In the genomic region with DNA sequence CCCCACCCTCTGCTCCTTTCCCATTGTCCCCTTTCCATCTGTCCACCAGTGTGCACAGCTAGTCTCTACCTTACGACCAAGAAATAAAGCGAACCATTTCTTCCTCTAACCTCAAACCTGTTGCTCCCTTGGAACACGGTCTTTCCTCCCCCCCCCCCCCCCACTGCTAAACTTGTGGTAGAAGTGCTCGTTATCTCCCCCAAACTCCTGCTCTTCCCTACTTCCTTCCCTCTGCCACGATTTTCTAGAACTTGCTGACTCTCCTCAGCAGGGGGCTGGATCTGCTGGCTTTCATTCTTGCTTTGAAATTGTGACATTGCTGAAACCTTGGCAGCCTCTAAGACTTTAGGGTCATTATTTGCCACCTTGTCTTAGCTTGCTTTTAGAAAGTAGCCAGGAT, we compare ENCODE assay signal across 23 mouse cellular contexts.
A peak's percentile ranks its signal among the peaks of the same experiment; 100 is the strongest.
DNase-seq lines count a peak whose midpoint lies in the region; ATAC-seq and TF ChIP-seq lines count a peak whose summit lies in the region.
"Had no signal": no experiment of that assay in that cellular context is flagged by ENCODE, and none has a peak within 500 bp of the region (broad histone marks: within the 10 kb centered on the region; RNA-seq: fewer than 3 reads in every experiment).

No protein-coding gene starts in this region.

- H3K27ac ChIP-seq in liver, postnatal 0 days (ENCODE audit: low read depth) = no peak overlapping the region
- H3K27ac ChIP-seq: embryonic facial prominence, embryonic 13.5 days; forebrain, embryonic 12.5 days; heart, embryonic 13.5 days; hindbrain, embryonic 12.5 days had no signal

- H3K4me1 ChIP-seq in megakaryocyte, embryonic 14.5 days = peaks cover 89% of the 10 kb centered on the region
- no peaks in the 10 kb centered on the region for H3K4me1 ChIP-seq in liver, postnatal 0 days (ENCODE audit: insufficient read depth)
- H3K4me1 ChIP-seq: embryonic facial prominence, embryonic 13.5 days; forebrain, embryonic 12.5 days; heart, embryonic 13.5 days; hindbrain, embryonic 12.5 days had no signal

- TF ChIP-seq EP300 in liver, postnatal 0 days (IDR thresholded peaks at IDR 0.05; ENCODE audit: low read depth) = peak; percentile 49

- no peak overlapping the region for H3K4me2 ChIP-seq in liver, postnatal 0 days (ENCODE audit: low read depth, low read length)
- H3K4me2 ChIP-seq: embryonic facial prominence, embryonic 13.5 days; forebrain, embryonic 12.5 days; heart, embryonic 13.5 days; hindbrain, embryonic 12.5 days had no signal

- no peak overlapping the region for H3K9ac ChIP-seq in liver, postnatal 0 days (replicated peaks)
- H3K9ac ChIP-seq: embryonic facial prominence, embryonic 13.5 days; forebrain, embryonic 12.5 days; heart, embryonic 13.5 days; hindbrain, embryonic 12.5 days had no signal

- H3K9me3 ChIP-seq in megakaryocyte, embryonic 14.5 days = peaks cover 13% of the 10 kb centered on the region
- H3K9me3 ChIP-seq in liver, postnatal 0 days (ENCODE audit: low read length) = no peaks in the 10 kb centered on the region
- H3K9me3 ChIP-seq: embryonic facial prominence, embryonic 13.5 days; forebrain, embryonic 12.5 days; heart, embryonic 13.5 days; hindbrain, embryonic 12.5 days had no signal

- 0 out of 2 replicates have a peak, but pooled peaks have one; percentile 4 for TF ChIP-seq CTCF in liver, postnatal 0 days (IDR thresholded peaks at IDR 0.05; ENCODE audit: low read depth)

- ATAC-seq in megakaryocyte, adult 5-6 weeks (ENCODE audit: poor library complexity, severe bottlenecking) = no peak
- ATAC-seq in common myeloid progenitor, adult 5-6 weeks (replicated peaks; ENCODE audit: low read depth, poor library complexity, severe bottlenecking) = peak; percentile 78
- no peak for ATAC-seq in liver, postnatal 0 days
- ATAC-seq: activated CD4-positive, CD25-positive, alpha-beta regulatory T cell, adult 4 months; forebrain, embryonic 16.5 days; hindbrain, embryonic 16.5 days; inflammation-experienced regulatory T-cells, adult 6 months; Patski had no signal

- H3K36me3 ChIP-seq in megakaryocyte, embryonic 14.5 days (replicated peaks; ENCODE audit: low read length) = peaks cover 19% of the 10 kb centered on the region
- H3K36me3 ChIP-seq in liver, postnatal 0 days (replicated peaks; ENCODE audit: insufficient read depth, low read length) = no peaks in the 10 kb centered on the region
- H3K36me3 ChIP-seq: embryonic facial prominence, embryonic 13.5 days; forebrain, embryonic 12.5 days; G1E; heart, embryonic 13.5 days; hindbrain, embryonic 12.5 days had no signal

- H3K4me3 ChIP-seq in megakaryocyte, embryonic 14.5 days (replicated peaks) = peak overlapping the region; percentile 81
- no peak overlapping the region for H3K4me3 ChIP-seq in liver, postnatal 0 days (ENCODE audit: low read depth, low read length)
- H3K4me3 ChIP-seq: embryonic facial prominence, embryonic 13.5 days; forebrain, embryonic 12.5 days; heart, embryonic 13.5 days; hindbrain, embryonic 12.5 days had no signal

- no peak for DNase-seq in liver, postnatal 0 days
- no peak for DNase-seq in frontal cortex, adult 2 months (ENCODE audit: extremely low spot score in 1 of 2, low spot score in 1 of 2)
- DNase-seq in neural tube, embryonic 10.5 days (ENCODE audit: extremely low spot score, low spot score) = no peak
- DNase-seq in lung, postnatal 25 days (ENCODE audit: low spot score) = no peak
- DNase-seq: adrenal gland, adult 2 months; adrenal gland, postnatal 25 days; cerebellum, adult 2 months; cerebellum, postnatal 14 days; gastrocnemius, postnatal 14 days; heart, postnatal 36 days had no signal

- 40% methylated on average over 5 of the region's 5 CpGs for WGBS in liver, postnatal 0 days (ENCODE audit: insufficient replicate concordance)

- H3K27me3 ChIP-seq in megakaryocyte, embryonic 14.5 days (replicated peaks) = no peaks in the 10 kb centered on the region
- no peaks in the 10 kb centered on the region for H3K27me3 ChIP-seq in liver, postnatal 0 days (ENCODE audit: insufficient read depth, low read length)
- H3K27me3 ChIP-seq: embryonic facial prominence, embryonic 13.5 days; forebrain, embryonic 12.5 days; heart, embryonic 13.5 days; hindbrain, embryonic 12.5 days; Patski had no signal
